Mouse (Mus musculus): ENCODE measurements at regions not wholly inside any gene's neighbourhood (a gene's known extent, or its start where the extent isn't known, plus 50 kb on each side); places are given as distances from the start of the nearest gene placed in this dataset.

GRCm38 (mm10) chr16:74984207-74984606 is 572.6 kb upstream of the Robo2 start:
- Histone ChIP-seq H3K4me3 (no peak overlapping the region), H3K4me2 (no peak overlapping the region), H3K9ac (no peak overlapping the region), H3K27ac (no peak overlapping the region), H3K4me1 (no peaks in the 10 kb centered on the region), H3K27me3 (no peaks in the 10 kb centered on the region), H3K36me3 (no peaks in the 10 kb centered on the region), H3K9me3 (no peaks in the 10 kb centered on the region)
- no peak for ATAC-seq (ENCODE audit: borderline replicate concordance, extremely low read depth, low FRiP score, low TSS enrichment)
- 81% methylated on average over 1 of the region's 1 CpGs for WGBS

DNA sequence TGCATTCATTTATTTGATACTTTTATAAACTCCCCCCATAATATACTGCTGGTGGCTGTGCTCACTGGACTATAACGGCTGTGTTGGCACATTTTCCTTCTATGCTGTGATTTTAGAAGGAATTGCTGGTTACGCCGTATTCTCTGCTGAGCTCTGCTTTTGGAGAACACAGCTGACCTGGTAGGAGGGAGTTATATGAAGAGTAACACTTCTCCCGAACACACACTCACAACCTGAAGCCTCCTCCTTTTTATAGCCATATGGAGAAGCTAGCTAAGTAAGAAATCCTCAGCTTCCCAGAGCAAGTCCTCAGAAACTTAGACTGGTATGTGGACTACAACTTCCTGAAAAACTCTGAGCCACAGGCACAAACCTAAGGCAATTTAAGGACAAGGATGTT is 554.5 kb upstream of the Robo2 start:
- Histone ChIP-seq H3K4me2 (no peak overlapping the region), H3K9ac (no peak overlapping the region), H3K36me3 (no peaks in the 10 kb centered on the region), H3K27me3 (no peaks in the 10 kb centered on the region), H3K27ac (no peak overlapping the region), H3K4me3 (no peak overlapping the region), H3K9me3 (no peaks in the 10 kb centered on the region), H3K4me1 (no peaks in the 10 kb centered on the region)
- WGBS, result 79% methylated on average over 4 of the region's 4 CpGs
- no peak for ATAC-seq (ENCODE audit: borderline replicate concordance, extremely low read depth, low FRiP score, low TSS enrichment)

DNA sequence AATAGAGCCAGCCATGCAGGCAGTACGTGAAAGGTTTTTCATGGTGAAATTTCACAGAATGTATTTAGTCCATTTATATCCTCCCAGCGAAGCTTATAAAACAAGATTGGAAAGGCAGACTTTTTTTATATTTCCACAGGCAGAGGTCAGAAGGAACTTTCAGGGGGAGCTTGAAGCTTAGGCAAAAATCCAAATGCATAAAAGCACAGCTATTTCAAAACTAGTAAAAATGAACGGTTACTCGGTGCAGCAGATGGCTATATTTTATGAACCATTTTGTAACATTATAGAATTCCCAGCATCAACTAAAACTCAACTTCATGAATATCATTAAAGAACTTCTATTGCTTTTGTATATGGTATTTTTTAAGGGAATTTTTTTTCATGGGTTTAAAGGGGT is 518.1 kb upstream of the Robo2 start:
- H3K9ac ChIP-seq, result no peak overlapping the region
- no peaks in the 10 kb centered on the region for H3K9me3 ChIP-seq
- H3K27ac ChIP-seq, result no peak overlapping the region
- no peak overlapping the region for H3K4me3 ChIP-seq
- no peak for ATAC-seq (ENCODE audit: borderline replicate concordance, extremely low read depth, low FRiP score, low TSS enrichment)
- no peaks in the 10 kb centered on the region for H3K4me1 ChIP-seq
- no peak overlapping the region for H3K4me2 ChIP-seq
- 48% methylated on average over 4 of the region's 4 CpGs for WGBS
- H3K36me3 ChIP-seq, result no peaks in the 10 kb centered on the region
- no peaks in the 10 kb centered on the region for H3K27me3 ChIP-seq

DNA sequence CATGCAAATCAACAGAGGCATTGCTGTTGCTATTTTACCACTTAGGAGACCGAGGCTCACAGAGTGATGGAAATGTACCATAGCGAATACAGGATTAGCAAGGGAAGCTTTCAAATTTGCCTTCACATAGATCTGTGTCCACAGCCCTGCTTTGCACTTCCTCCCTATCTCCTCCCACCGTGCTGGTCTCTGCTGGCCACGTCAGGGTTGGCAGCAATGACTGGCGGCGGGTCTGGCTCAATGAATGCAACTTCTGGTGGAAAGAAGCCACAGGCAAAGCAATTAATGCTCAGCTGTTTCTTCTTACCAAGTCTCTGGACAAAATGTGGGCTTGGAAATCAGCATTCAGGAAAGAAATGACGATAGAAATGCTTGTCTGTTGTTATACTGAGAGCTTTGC is 489.2 kb upstream of the Robo2 start:
- WGBS, result 27% methylated on average over 7 of the region's 7 CpGs
- peak overlapping the region; percentile 2; the same call in 1 of the 2 replicates for H3K4me2 ChIP-seq
- H3K36me3 ChIP-seq, result no peaks in the 10 kb centered on the region

DNA sequence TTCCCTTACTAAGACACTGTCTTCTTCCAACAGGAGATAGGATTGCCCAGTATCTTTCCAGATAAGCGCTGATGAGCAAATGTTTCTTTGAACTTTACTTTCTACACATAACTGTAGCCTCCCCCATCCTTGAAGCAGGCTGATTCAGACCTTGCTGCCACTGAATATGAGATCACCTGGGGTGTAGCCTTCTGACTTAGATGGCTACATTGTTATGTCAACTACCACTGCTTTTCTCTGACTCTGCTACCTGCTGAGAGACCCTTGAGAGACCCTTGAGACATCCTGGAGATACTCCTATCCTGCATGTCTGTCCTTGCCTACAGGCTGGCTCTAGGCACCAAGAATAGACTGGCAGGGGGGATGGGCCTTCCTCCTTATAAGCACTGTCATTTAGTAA is 476.1 kb upstream of the Robo2 start:
- H3K27me3 ChIP-seq, result no peaks in the 10 kb centered on the region
- no peaks in the 10 kb centered on the region for H3K36me3 ChIP-seq
- no peak overlapping the region for H3K27ac ChIP-seq
- 32% methylated on average over 1 of the region's 1 CpGs for WGBS
- no peak for ATAC-seq (ENCODE audit: borderline replicate concordance, extremely low read depth, low FRiP score, low TSS enrichment)
- no peaks in the 10 kb centered on the region for H3K4me1 ChIP-seq
- no peaks in the 10 kb centered on the region for H3K9me3 ChIP-seq
- H3K4me3 ChIP-seq, result no peak overlapping the region
- no peak overlapping the region for H3K9ac ChIP-seq
- H3K4me2 ChIP-seq, result no peak overlapping the region

More for the DNA sequence above, 489.2 kb upstream of the Robo2 start:
- H3K27me3 ChIP-seq, result no peaks in the 10 kb centered on the region
- no peak for ATAC-seq (ENCODE audit: borderline replicate concordance, extremely low read depth, low FRiP score, low TSS enrichment)
- H3K27ac ChIP-seq, result 0 out of 2 replicates have a peak overlapping the region, but pooled peaks have one; percentile 38
- no peaks in the 10 kb centered on the region for H3K9me3 ChIP-seq
- no peaks in the 10 kb centered on the region for H3K4me1 ChIP-seq
- no peak overlapping the region for H3K9ac ChIP-seq
- no peak overlapping the region for H3K4me3 ChIP-seq

GRCm38 (mm10) chr16:74878603-74879002 is 467.0 kb upstream of the Robo2 start:
- no peak for ATAC-seq (ENCODE audit: borderline replicate concordance, extremely low read depth, low FRiP score, low TSS enrichment)
- WGBS, result 64% methylated on average over 3 of the region's 3 CpGs
- H3K9ac ChIP-seq, result no peak overlapping the region

DNA sequence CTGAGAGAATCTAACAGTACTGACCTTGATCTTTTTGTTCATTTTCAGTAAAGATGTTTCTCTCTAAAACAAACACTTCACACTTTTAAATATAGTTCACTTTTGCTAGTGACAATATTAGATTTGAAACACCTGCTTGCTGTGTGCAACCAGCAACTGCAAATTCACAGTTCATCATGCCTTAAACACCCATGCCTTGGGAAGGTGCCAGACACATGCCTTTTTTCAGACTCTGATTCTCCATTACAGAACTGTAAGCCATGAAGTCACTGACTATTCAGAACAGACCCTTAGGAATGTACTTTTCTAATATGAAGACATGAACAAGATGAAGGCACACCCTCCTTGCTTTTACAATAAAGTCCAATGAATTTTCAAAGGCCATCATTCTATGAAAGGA is 462.1 kb upstream of the Robo2 start:
- H3K9me3 ChIP-seq, result no peaks in the 10 kb centered on the region
- no peak overlapping the region for H3K4me3 ChIP-seq
- no peaks in the 10 kb centered on the region for H3K27me3 ChIP-seq
- no peak overlapping the region for H3K4me2 ChIP-seq
- H3K4me1 ChIP-seq, result no peaks in the 10 kb centered on the region
- H3K9ac ChIP-seq, result no peak overlapping the region
- no peak for ATAC-seq (ENCODE audit: borderline replicate concordance, extremely low read depth, low FRiP score, low TSS enrichment)
- no peaks in the 10 kb centered on the region for H3K36me3 ChIP-seq
- H3K27ac ChIP-seq, result no peak overlapping the region

More at GRCm38 (mm10) chr16:74878603-74879002, 467.0 kb upstream of the Robo2 start:
- Histone ChIP-seq H3K4me1 (no peaks in the 10 kb centered on the region), H3K4me2 (no peak overlapping the region), H3K4me3 (no peak overlapping the region), H3K36me3 (no peaks in the 10 kb centered on the region), H3K27ac (no peak overlapping the region), H3K9me3 (no peaks in the 10 kb centered on the region), H3K27me3 (no peaks in the 10 kb centered on the region)

DNA sequence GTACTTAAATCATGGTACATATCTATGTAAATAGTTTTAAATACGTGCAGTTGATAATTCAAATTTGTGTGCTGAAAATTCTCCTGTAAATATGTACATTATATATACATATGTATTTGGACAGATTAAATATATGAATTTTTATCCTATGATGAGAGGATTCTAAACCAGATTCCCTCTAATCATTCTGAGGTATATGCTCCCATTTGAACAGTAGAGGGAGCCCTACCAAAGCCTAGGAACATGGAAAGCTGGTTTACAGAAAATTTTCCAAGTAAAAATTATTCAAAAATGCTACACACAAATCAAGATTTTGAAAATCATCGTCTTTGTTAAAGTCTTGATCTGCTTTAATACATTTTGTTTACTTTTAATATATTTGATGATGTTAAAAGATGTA is 446.1 kb upstream of the Robo2 start:
- no peaks in the 10 kb centered on the region for H3K4me1 ChIP-seq
- H3K9ac ChIP-seq, result no peak overlapping the region
- no peaks in the 10 kb centered on the region for H3K9me3 ChIP-seq
- no peak overlapping the region for H3K27ac ChIP-seq
- 13% methylated on average over 2 of the region's 2 CpGs for WGBS
- ATAC-seq (ENCODE audit: borderline replicate concordance, extremely low read depth, low FRiP score, low TSS enrichment), result no peak
- no peaks in the 10 kb centered on the region for H3K36me3 ChIP-seq
- H3K4me3 ChIP-seq, result no peak overlapping the region
- no peak overlapping the region for H3K4me2 ChIP-seq
- no peaks in the 10 kb centered on the region for H3K27me3 ChIP-seq

- Histone ChIP-seq H3K4me3 (no peak overlapping the region), H3K9me3 (no peaks in the 10 kb centered on the region), H3K36me3 (no peaks in the 10 kb centered on the region), H3K27ac (no peak overlapping the region), H3K4me1 (no peaks in the 10 kb centered on the region), H3K27me3 (no peaks in the 10 kb centered on the region), H3K9ac (no peak overlapping the region), H3K4me2 (no peak overlapping the region)
- no peak for ATAC-seq (ENCODE audit: borderline replicate concordance, extremely low read depth, low FRiP score, low TSS enrichment)
- WGBS, result 95% methylated on average over 2 of the region's 2 CpGs
Measured at GRCm38 (mm10) chr16:74840006-74840405, 428.4 kb upstream of the Robo2 start.

DNA sequence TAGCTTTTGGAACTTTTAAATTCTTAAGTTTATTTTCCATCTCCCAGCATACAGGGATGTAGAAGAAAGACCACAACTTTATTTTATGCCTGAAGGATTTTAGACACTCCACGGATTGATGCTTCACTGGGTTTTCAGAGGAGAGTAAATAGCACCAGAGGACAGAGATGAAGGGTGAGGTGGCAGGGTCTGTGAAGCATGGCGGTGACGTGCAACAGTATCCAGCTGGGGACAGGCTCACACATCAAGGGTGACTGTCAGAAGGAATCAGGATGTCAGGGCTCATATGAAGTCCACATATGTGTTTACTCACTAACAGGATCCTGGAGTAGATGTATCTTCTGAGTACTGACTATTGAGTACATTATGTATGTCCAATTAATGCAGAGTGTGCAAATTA is 402.8 kb upstream of the Robo2 start:
- Histone ChIP-seq H3K4me1 (no peaks in the 10 kb centered on the region), H3K9ac (no peak overlapping the region), H3K27ac (no peak overlapping the region), H3K9me3 (no peaks in the 10 kb centered on the region), H3K4me2 (no peak overlapping the region), H3K27me3 (no peaks in the 10 kb centered on the region), H3K36me3 (no peaks in the 10 kb centered on the region), H3K4me3 (no peak overlapping the region)
- WGBS, result 56% methylated on average over 3 of the region's 3 CpGs
- no peak for ATAC-seq (ENCODE audit: borderline replicate concordance, extremely low read depth, low FRiP score, low TSS enrichment)

GRCm38 (mm10) chr16:74809154-74809825 is 397.7 kb upstream of the Robo2 start:
- H3K4me1 ChIP-seq, result no peaks in the 10 kb centered on the region
- WGBS, result 66% methylated on average over 7 of the region's 7 CpGs
- H3K27ac ChIP-seq, result no peak overlapping the region
- no peak for ATAC-seq (ENCODE audit: borderline replicate concordance, extremely low read depth, low FRiP score, low TSS enrichment)
- no peaks in the 10 kb centered on the region for H3K27me3 ChIP-seq
- no peak overlapping the region for H3K4me3 ChIP-seq
- no peaks in the 10 kb centered on the region for H3K36me3 ChIP-seq
- H3K9ac ChIP-seq, result no peak overlapping the region
- no peaks in the 10 kb centered on the region for H3K9me3 ChIP-seq
- H3K4me2 ChIP-seq, result no peak overlapping the region

DNA sequence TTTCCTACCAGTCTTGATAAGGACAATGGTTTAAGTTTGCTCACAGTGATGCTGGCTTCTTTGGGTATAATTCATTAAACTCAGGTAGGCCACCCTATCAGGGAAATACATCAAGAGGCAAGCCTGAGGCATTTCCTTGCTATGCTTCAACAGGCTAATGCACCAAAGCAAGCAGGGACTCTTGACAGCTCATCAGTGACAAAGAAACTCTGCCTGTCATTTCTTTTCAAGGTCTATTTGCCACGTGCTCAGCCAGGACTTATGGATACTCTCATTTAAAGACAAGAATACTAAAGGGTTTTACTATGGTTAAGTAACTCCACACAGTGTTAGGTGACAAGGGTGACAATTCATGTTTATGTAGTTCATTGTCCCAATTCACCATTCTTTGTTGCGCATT is 395.1 kb upstream of the Robo2 start:
- Histone ChIP-seq H3K4me2 (no peak overlapping the region), H3K9me3 (no peaks in the 10 kb centered on the region), H3K9ac (no peak overlapping the region), H3K4me1 (no peaks in the 10 kb centered on the region), H3K4me3 (no peak overlapping the region), H3K27me3 (no peaks in the 10 kb centered on the region), H3K27ac (no peak overlapping the region), H3K36me3 (no peaks in the 10 kb centered on the region)
- WGBS, result 61% methylated on average over 2 of the region's 2 CpGs
- ATAC-seq (ENCODE audit: borderline replicate concordance, extremely low read depth, low FRiP score, low TSS enrichment), result no peak

- Histone ChIP-seq H3K9ac (no peak overlapping the region), H3K27ac (no peak overlapping the region), H3K4me3 (no peak overlapping the region), H3K4me1 (no peaks in the 10 kb centered on the region), H3K27me3 (no peaks in the 10 kb centered on the region), H3K4me2 (no peak overlapping the region), H3K36me3 (no peaks in the 10 kb centered on the region), H3K9me3 (no peaks in the 10 kb centered on the region)
- ATAC-seq (ENCODE audit: borderline replicate concordance, extremely low read depth, low FRiP score, low TSS enrichment), result no peak; the same call in 1 of the 2 replicates
- WGBS, result 8% methylated on average over 7 of the region's 7 CpGs
Measured at GRCm38 (mm10) chr16:74801296-74801695, 389.7 kb upstream of the Robo2 start.

All from lung, embryonic 15.5 days (tissue).